Mouse (Mus musculus) heart, embryonic 14.5 days (tissue): ENCODE measurements around the gene Sigmar1. TPM values are rescaled to one million over a fixed set of nuclear protein-coding genes. Genes with fewer than 3 reads are reported as not detected.

Experiments
- ATAC-seq: fragments of 200-750 bp; cut with Nextera tagmentation; 2 replicates; pipeline ENCODE4 v1.8.0; 2017; ENCODE audit warnings: low read depth, moderate TSS enrichment; ENCODE audit not compliant: insufficient number of reproducible peaks, insufficient read depth, low FRiP score
- H3K27ac ChIP-seq, 2 experiments: fragments of 200-500 bp in 1 of 2; fragments of 300-500 bp in 1 of 2; sonication (generic) in 1 of 2; replicated peaks in 1 of 2; 2 replicates each; pipeline ENCODE4 v1.5.1; 2012 to 2014; ENCODE audit warnings: low read depth in 2 of 2, low read length in 2 of 2, control low read depth in 1 of 2, mild to moderate bottlenecking in 1 of 2, mixed read lengths in 1 of 2; ENCODE audit not compliant: control insufficient read depth in 1 of 2, insufficient read depth in 1 of 2
- H3K27me3 ChIP-seq: fragments of 300-500 bp; sonication (generic); 2 replicates; pipeline ENCODE4 v1.6.1; 2014; ENCODE audit warnings: mild to moderate bottlenecking, low read length, control low read depth; ENCODE audit not compliant: control insufficient read depth, insufficient read depth
- H3K36me3 ChIP-seq: fragments of 300-500 bp; sonication (generic); 2 replicates; pipeline ENCODE4 v1.6.1; 2014; ENCODE audit warnings: mild to moderate bottlenecking, control low read depth, low read length, mixed read lengths; ENCODE audit not compliant: control insufficient read depth, insufficient read depth
- H3K4me1 ChIP-seq, 2 experiments: fragments of 200-500 bp in 1 of 2; fragments of 300-500 bp in 1 of 2; sonication (generic) in 1 of 2; 2 replicates each; pipeline ENCODE4 v1.6.1; 2012 to 2014; ENCODE audit warnings: low read length in 2 of 2, control low read depth in 1 of 2, mixed read lengths in 1 of 2; ENCODE audit not compliant: control insufficient read depth in 2 of 2, insufficient read depth in 2 of 2
- H3K4me2 ChIP-seq: fragments of 300-500 bp; sonication (generic); 2 replicates; pipeline ENCODE4 v1.6.1; 2014; ENCODE audit warnings: mild to moderate bottlenecking, low read length
- H3K4me3 ChIP-seq, 2 experiments: fragments of 200-500 bp in 1 of 2; fragments of 300-500 bp in 1 of 2; sonication (generic) in 1 of 2; 2 replicates each; pipeline ENCODE4 v1.5.1; 2012 to 2014; ENCODE audit warnings: low read length in 2 of 2, mild to moderate bottlenecking in 2 of 2, control low read depth in 1 of 2, low read depth in 1 of 2, moderate library complexity in 1 of 2; ENCODE audit not compliant: control insufficient read depth in 1 of 2, insufficient read depth in 1 of 2
- H3K9ac ChIP-seq: fragments of 300-500 bp; sonication (generic); 2 replicates; pipeline ENCODE4 v1.6.1; 2014; ENCODE audit warnings: mild to moderate bottlenecking, low read length
- H3K9me3 ChIP-seq: fragments of 300-500 bp; sonication (generic); 2 replicates; pipeline ENCODE4 v1.6.1; 2016; ENCODE audit warnings: low read length, control low read depth; ENCODE audit not compliant: control insufficient read depth
- WGBS: fragments of 180-500 bp; shearing (Covaris S2); extraction: QIAGEN DNeasy Blood & Tissue Kit; methylation state at CpG from one replicate; pipeline ENCODE4 v1.1.7; 2014; 5-methylcytosine and 5-hydroxymethylcytosine counted together
- polyA plus RNA-seq: library from polyadenylated mRNA; unstranded; fragments of >200 nt; fragmentation: Nextera tagmentation; extraction: Ambion mirVana; gene quantifications from 2 replicates; pipeline ENCODE4 v1.2.1, GENCODE M21; 2014

Sigmar1 gene
- polyA plus RNA-seq, 1 experiment from 2014 or later: 57.0 TPM

DNA sequence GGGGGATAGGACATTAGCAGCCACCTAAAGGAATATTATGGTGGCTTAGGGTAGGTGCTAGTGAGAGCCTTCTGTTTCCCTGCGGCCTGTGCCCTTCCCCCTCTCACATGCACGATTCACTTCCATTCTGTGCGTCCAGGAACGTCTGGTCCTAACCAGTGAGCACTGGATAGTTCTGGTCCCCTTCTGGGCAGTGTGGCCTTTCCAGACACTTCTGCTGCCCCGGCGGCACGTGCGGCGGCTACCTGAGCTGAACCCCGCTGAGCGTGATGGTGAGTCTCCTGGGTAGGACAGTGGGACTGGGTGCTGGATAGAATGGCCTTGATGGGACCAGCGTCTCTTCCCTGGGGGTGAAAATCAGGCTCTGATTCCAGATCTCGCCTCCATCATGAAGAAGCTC lies 1.4 kb upstream of the Sigmar1 start:
- Histone ChIP-seq H3K4me2 (no peak overlapping the region), H3K9ac (no peak overlapping the region), H3K27ac (no peak overlapping the region), H3K4me3 (no peak overlapping the region), H3K4me1 (peaks cover 30 to 45% of the 10 kb centered on the region in 2 experiments), H3K9me3 (no peaks in the 10 kb centered on the region), H3K36me3 (peaks cover 28% of the 10 kb centered on the region), H3K27me3 (no peaks in the 10 kb centered on the region)
- ATAC-seq: no peak
- 87% methylated on average over 13 of the region's 13 CpGs for WGBS

DNA sequence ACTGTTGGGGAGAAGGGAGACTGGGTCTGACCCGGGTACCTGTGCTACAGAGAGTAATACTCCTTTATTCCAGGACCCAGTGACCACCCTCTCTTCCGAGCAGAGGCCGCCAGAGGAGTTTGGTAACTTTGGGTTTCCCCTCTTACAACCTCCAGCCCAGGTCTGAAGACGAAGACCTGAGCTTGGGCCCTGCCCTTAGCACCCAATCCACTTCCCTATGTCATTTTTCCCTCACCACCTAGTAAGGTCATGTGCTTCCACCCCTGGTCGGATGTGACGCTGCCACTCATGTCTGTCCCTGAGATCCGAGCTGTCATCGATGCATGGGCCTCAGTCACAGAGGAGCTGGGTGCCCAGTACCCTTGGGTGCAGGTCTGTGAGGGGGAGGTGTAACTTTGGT lies 483 bp upstream of the Sigmar1 start:
- Histone ChIP-seq H3K4me2 (peak overlapping the region; percentile 74), H3K9me3 (no peaks in the 10 kb centered on the region), H3K36me3 (peaks cover 28% of the 10 kb centered on the region), H3K9ac (peak overlapping the region; percentile 88), H3K4me3 (peak overlapping the region; percentile 56 to 85), H3K27ac (peak overlapping the region in 1 of 2 experiments; percentile 6; a peak in 1 of 4 replicates), H3K4me1 (peaks cover 24 to 36% of the 10 kb centered on the region in 2 experiments), H3K27me3 (no peaks in the 10 kb centered on the region)
- 69% methylated on average over 8 of the region's 8 CpGs for WGBS
- no peak for ATAC-seq

DNA sequence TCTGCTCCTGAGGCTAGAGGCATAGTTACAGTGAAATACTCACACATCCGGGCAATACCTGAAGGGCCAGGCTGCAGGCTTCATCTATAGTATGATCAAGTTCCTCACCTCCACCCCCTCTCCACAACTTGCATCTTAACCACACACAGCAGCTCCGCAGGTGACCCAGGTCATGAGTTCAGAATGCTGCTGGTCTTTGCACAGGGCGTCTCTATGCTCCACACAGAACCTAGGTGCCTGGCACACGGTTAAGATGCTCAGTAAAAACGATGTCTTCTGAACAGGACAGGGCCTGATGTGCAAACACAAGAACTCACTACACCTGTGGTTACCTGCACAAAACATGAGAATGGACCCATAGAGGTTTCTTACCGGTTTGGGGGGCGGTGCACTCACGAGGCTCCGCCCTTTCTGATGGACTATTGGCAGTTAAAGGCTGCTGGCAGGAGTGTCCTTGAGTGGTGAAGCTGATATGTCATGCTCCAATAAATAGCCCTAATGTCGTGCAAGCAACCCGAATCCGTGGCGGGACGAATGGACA lies 1.1 kb downstream of the Sigmar1 start, which contains the start of gene Galt:
Gene Galt, plus strand, starts transcription at position 432 of the 541 bp plus-strand sequence.
- 13% methylated on average over 14 of the region's 14 CpGs for WGBS
- peak within 1 kb of the TSS; percentile 56 to 85 for H3K4me3 ChIP-seq
- H3K9ac ChIP-seq: peak within 1 kb of the TSS; percentile 88
- peak within 1 kb of the TSS; percentile 74 for H3K4me2 ChIP-seq
- peaks cover 18 to 25% of the 10 kb centered on the region in 2 experiments for H3K4me1 ChIP-seq
- H3K36me3 ChIP-seq: peaks cover 28% of the 10 kb centered on the region
- H3K9me3 ChIP-seq: no peaks in the 10 kb centered on the region
- ATAC-seq: 0 out of 2 replicates have a peak, but pooled peaks have one; percentile 27
- no peaks in the 10 kb centered on the region for H3K27me3 ChIP-seq
- peak within 1 kb of the TSS; percentile 87 to 96 for H3K27ac ChIP-seq

DNA sequence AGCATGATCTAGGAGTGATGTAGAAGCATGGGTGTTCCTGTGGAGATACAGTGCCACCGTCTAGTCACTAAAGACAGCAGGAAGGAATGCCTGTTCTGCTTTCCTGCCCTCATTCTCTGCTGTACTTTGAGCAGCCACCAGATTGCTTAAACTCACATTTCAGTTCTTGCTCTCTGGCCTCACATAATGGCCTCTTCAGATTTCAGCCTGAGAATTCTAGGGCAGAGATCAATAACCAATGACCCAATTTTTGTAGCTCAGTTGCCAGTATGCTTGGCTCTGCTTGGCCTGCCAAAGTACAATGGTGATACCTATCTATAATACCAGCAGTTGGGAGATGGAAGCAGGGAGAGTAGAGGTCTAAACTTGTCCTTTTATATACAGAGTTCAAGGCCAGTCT lies 10.9 kb downstream of the Sigmar1 start:
- H3K9me3 ChIP-seq: peaks cover 7% of the 10 kb centered on the region; the same call in 1 of the 2 replicates
- no peak overlapping the region for H3K27ac ChIP-seq
- no peaks in the 10 kb centered on the region for H3K27me3 ChIP-seq
- no peak overlapping the region for H3K4me3 ChIP-seq
- 68% methylated on average over 1 of the region's 1 CpGs for WGBS
- H3K9ac ChIP-seq: no peak overlapping the region
- no peak for ATAC-seq
- H3K4me2 ChIP-seq: no peak overlapping the region
- peaks cover 3 to 6% of the 10 kb centered on the region in 2 experiments for H3K4me1 ChIP-seq
- no peaks in the 10 kb centered on the region for H3K36me3 ChIP-seq

DNA sequence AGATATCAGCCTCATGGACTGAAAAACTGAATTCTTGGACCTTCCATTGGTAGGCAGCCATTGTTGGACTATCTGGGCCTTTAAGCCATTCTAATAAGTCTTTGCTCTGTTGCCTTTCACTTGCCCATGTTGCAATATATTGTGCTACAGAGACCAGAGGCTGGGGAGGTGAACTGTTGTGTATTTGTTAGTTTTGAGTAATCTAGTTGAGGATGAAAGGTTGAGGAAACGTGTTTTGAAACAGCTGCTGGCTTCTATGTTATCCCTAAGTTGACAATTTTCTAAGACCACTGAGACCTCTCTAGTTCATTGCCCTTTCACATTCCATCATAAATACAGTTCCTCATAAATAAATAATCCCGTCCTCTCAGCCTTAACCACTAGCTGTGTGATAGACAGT lies 11.8 kb downstream of the Sigmar1 start:
- Histone ChIP-seq H3K4me2 (no peak overlapping the region), H3K9ac (no peak overlapping the region), H3K27ac (no peak overlapping the region), H3K9me3 (peaks cover 7% of the 10 kb centered on the region; the same call in 1 of the 2 replicates), H3K4me3 (no peak overlapping the region), H3K27me3 (no peaks in the 10 kb centered on the region), H3K36me3 (peaks cover 3% of the 10 kb centered on the region), H3K4me1 (peaks cover 4 to 10% of the 10 kb centered on the region in 2 experiments)
- 62% methylated on average over 2 of the region's 2 CpGs for WGBS
- no peak for ATAC-seq

DNA sequence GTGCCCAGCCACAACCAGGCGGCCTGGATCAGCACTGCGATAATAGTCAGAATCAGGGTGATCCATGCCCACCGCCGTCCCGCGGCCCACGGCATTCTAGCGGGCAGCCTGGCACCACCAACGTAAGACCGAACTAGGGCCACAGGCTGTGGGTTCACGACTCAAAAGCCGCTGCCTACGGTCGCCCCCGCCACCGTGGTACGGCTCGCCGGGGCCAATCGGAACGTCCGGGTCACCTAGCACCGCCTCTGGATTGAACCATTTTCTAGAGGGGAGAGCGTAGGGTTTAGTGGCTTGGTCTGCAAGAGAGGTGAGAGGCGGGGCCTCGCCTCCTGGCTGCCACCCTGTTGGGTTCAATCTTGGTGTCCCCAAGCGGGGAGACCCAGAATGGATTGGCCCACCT lies 14.8 kb downstream of the Sigmar1 start:
- peaks cover 14% of the 10 kb centered on the region for H3K36me3 ChIP-seq
- H3K27me3 ChIP-seq: no peaks in the 10 kb centered on the region
- H3K9me3 ChIP-seq: peaks cover 4% of the 10 kb centered on the region; the same call in 1 of the 2 replicates
- peak overlapping the region; percentile 87 for H3K9ac ChIP-seq
- peak overlapping the region; percentile 98 for H3K4me2 ChIP-seq
- peak; percentile 93 for ATAC-seq
- H3K4me3 ChIP-seq: peak overlapping the region; percentile 66 to 98
- H3K27ac ChIP-seq: peak overlapping the region; percentile 82 to 95
- WGBS: under 1% methylated on average over 27 of the region's 27 CpGs
- peaks cover 4 to 10% of the 10 kb centered on the region in 2 experiments for H3K4me1 ChIP-seq

DNA sequence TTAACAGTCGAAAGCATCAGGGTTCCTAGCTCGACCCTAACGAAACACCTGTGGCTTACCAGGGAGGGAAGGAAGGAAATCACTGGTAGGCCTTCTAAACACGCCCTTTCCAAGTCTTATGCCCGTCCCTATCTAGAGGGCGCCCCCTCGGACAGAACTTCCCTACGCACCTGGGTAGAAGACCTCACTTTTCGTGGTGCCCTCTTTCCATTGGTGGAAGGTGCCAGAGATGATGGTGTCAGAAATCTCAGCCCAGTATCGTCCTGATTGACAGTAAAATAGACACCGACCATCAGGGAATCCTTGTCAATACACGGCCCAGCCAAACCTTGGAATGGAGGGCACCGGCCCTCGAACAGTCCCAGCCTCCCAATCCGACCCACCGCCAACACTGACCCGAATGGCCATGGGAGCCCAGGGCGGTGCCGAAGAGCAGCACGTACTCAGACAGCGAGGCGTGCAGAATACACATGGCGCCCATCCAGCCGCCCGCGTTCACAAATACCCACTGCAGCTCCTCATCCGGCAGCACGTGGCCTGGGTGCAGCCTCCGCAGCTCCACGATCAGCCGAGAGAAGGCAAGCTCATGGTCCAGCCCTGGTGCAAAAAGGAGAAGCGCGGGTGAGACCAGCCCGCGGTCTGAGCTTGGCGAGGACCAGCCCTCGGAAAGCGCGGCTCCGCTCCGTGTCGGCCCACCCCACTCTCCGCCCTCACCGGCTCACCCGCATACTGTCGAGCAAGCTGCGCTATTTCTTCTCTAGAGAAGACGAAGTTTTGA lies 15.4 kb downstream of the Sigmar1 start:
- Histone ChIP-seq H3K27me3 (no peaks in the 10 kb centered on the region), H3K4me2 (peak overlapping the region; percentile 98), H3K27ac (peak overlapping the region; percentile 82 to 95), H3K9me3 (no peaks in the 10 kb centered on the region), H3K4me1 (peaks cover 4 to 10% of the 10 kb centered on the region in 2 experiments), H3K4me3 (peak overlapping the region; percentile 66 to 98), H3K36me3 (peaks cover 14% of the 10 kb centered on the region), H3K9ac (peak overlapping the region; percentile 87)
- ATAC-seq: peak; percentile 62
- WGBS: 2% methylated on average over 48 of the region's 48 CpGs
